Mouse (Mus musculus): ENCODE results near the gene Tjp3.

Gene Tjp3

DNA sequence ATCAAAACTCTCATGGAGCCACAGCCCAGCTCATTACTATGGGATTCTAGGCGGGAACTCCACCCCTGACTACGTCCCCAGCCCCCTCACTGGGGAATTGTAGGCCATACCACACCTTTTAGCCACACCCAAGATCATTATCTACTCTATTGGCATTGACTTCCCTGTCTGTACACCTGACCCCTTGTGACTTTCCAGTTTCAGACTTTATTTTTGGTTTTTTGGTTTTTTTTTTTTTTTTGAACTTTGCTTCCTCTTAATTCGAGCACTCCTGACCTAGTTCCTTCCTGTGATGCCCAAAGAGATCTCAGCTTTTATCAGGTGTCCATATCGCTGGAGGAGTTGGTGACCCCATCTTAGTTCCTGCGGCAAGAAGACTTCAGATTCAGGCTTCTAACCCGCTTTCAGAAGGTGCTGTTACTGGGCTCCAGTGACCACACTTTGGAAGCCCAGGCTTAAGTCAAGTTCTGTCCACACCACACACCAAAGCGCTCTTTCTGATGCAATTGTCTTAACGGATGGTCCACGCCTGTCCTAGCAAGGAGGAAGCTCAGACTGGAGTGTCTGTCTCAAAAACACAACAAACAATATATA is at the start of gene Tjp3:
TSS of gene Tjp3 (minus strand) at position 71 of the 594 bp plus-strand sequence.
- DNase-seq (ENCODE audit: low spot score): no peak

DNA sequence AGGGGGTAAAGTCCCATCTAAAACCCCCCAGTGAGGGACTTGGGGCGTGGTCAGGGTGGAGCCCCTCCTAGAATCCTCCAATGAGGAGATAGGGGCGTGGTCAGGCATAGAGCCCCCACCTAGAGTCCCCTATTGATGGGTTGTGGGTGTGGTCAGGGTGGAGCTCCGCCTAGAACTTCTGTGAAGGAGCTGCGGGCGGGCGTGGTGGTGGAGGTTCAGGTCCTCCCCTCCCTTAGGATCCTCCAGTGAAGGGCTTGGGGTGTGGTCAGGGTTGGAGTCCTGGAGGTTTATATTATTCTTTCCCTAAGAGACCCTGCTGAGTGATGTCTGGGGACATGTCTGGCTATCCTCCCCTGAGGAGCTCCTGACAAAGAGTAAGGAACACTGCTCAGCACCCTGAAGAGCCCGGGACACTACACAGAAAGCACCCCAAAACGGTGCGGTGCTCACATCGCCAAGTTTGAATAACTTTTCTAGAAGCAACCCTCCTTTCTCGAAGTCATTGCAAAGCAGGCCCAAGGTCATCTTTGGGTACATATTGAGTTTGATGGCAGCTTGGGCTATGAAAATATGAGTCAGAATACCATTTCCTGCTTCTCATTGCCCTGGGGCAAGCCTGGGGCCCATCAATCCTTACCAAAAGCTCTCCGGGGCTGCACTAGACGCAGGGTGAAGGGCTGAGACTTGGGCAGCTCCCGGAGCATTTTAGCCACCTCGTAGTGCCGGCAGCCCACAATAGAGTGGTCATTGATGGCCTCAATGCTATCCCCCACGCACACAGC is 49.4 kb upstream of the Tjp3 start:
- DNase-seq (ENCODE audit: low spot score): no peak

DNA sequence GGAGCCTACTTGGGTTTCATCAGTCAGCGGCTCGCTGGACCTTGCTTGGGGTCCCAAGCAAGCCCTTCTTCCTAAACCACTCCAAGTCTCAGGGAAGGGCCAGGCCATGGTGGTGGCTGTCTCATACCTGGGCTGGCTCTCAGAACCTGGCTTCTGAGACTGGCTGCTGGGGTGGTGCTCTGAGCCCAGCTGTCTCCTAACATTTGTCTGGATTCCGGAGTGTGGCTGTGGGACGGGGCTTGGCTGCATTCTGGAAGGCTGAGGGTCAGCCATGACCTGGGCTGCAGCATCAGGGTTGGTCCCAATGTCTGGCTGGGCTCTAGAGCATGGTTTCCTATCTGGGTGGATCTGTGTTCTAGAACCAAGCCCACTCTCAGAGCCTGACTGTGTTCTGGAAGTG is 45.2 kb upstream of the Tjp3 start:
- DNase-seq (ENCODE audit: low spot score): no peak

DNA sequence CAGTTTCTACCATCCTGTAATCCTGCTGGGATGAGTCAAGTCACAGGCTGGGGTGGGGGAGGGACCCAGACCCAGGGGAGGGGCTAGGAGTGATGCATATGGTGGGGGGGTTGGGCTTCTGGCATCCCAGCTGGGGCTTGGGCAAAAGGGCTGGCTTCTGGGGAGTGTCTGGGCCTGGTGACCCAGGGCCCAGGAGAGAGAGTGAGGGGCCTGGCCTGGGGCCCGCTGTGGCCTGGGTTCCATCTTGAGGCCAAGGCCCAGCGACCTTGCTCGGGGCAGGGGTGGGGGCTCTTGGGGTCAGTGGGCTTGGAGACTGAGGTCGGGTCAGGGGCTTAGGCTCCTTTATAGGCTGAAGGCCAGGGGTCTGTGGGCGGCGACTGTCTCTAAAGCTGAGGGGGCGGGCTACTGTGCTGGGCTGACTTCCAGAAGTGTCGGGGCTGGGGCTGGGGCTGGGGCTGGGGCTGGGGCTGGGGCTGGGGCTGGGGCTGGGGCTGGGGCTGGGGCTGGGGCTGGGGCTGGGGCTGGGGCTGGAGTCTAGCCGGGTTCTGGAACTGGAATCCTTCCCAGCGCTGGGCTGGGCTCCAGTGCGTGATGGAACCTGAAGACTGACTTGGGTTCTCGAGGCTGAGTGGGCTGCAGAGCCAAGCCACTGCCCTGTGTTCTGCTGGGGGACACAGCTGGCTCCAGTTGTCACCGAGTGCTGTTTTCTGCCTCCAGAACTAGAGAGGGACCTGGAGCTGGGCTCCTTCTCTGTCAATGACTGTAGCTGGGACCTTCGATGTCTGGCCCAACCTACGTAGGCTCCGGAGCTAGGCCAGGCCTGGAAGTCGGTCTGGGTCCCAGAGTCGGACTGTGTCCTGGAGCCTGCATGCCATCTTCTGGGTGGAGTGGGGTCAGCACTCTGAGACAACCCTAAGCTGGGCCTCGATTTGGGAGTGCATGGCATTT is 44.3 kb upstream of the Tjp3 start:
- no peak for DNase-seq (ENCODE audit: low spot score)

DNA sequence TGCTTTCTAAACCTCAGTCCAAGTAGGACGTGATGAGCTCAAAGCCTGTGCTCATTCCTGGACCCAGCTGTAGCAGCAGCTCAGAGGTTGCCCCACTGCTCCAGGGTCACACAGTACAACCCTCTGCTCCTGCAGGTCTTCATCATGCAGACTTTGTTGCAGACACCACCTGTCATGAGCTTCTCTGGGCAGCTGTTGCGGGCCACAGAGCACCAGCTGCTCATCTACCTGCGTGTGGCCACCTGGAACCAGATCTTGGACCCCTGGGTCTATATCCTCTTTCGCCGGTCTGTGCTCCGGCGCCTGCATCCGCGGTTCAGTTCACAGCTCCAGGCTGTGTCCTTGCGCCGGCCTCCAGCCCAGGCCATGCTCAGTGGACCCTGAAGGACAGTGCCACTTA is 42.9 kb upstream of the Tjp3 start:
- DNase-seq (ENCODE audit: low spot score): no peak

DNA sequence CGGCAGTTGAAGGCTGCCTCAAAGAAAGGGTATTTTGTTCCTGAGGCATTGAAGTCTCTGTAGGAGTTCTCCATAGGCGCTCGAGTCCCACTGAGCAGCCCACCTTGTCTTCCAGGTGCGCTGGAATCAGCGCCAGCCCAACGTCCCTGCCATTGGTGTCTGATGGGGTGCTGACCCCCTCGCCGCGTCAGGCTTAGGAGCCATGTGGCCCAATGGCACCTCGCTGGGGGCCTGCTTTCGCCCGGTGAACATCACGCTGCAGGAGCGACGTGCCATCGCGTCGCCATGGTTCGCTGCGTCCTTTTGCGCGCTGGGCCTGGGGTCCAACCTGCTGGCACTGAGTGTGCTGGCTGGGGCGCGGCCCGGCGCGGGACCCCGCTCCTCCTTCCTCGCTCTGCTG is 40.9 kb upstream of the Tjp3 start:
- no peak for DNase-seq (ENCODE audit: low spot score)

DNA sequence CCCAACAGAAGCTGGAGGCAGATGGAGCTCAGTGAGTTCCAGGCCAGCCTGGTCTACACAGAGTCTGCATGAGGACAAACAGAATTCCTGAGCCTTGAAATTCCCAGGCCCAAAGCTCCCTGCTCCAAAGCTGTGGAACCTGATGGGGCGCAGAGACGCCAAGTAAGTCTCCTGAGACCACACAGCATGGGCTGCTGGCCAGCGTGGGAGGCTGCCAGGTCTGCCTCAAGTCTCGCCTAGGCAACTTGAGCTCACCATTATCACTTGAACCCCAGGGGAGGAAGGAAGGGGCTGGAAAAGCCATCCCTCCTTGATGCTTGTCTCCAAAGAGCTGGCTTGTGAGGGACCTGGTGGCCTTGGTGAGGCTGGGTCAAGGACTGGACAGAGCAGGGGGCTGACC is 38.6 kb upstream of the Tjp3 start:
- DNase-seq (ENCODE audit: low spot score): no peak

DNA sequence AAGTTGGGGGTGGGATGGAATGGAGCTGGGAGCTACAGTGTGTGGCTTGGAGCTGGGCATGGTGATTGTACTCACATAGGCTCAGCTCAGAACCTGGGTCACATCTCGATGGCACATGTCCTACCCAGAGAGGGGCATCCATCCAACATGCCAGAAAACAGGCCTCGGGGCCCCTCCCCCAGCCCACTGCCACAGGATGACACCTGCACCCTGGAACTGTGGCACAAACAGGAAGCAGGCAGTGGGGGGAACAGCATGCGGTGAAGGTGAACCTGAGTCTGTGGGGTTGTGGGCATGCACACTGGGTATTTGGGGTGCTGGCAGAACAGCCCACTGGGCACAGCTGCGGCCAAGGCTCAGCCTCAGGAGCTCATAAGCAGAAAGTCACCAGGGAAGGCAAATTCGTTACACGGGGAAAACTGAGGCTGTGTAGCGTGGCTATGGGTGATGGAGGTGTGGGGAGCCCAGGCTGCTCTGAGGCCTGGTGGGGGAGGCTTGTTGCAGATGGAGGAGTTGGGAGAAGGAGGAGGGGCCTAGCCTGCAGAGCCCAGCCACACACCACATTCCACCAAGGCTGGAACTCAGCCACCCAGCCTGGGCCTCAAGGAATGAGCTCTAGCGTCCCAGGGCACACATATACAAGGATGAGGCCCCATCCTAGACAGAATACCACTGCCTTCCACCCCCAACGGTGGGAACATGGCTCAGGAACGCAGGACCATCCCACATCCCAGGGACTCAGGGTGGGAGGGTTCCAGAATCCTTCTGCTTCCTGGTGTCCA is 38.0 kb upstream of the Tjp3 start:
- peak; percentile 35 for DNase-seq (ENCODE audit: low spot score)

DNA sequence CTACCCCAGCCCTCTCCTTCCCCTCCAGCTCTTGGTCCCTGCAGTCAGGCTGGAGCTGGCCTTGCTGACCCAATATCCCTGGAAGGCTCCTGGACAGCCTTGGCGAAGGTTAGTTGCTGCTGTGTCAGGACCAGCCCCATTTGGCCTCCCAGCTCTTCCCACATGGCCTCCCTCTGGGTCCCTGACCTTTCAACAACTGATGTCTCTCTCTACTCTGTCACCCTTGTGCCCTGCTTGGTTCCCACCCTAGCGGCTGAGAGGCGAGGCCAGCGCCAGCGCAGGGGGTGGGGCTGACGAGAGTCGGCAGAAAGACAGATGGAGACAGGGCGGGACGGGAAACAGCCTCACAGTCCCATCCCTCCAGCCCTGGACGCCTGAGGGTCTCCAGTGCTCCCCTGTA is 37.0 kb upstream of the Tjp3 start, which contains the start of gene Tbxa2r:
TSS of gene Tbxa2r (plus strand) at position 346 of the 400 bp plus-strand sequence.
- DNase-seq (ENCODE audit: low spot score): no peak

DNA sequence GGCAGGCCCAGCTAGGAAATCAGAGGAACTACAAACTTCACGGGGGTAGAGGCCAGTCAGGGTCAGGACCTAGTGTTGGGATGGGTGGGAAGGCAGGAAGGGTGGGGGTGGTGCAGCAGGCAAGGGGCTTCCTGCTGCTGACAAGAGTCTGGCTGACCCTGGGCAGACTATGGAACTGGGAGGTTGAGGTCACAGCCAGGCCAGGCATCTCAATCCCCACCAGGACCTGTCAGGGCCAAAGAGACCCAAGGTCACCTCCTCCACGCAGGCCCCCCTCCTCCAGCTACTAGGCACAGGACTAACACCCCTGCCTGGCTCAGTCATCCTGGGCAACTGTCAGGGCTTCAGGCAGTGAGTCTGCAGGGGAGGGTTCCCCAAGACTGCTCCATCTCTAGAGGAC is 36.6 kb upstream of the Tjp3 start:
- DNase-seq (ENCODE audit: low spot score): no peak

DNA sequence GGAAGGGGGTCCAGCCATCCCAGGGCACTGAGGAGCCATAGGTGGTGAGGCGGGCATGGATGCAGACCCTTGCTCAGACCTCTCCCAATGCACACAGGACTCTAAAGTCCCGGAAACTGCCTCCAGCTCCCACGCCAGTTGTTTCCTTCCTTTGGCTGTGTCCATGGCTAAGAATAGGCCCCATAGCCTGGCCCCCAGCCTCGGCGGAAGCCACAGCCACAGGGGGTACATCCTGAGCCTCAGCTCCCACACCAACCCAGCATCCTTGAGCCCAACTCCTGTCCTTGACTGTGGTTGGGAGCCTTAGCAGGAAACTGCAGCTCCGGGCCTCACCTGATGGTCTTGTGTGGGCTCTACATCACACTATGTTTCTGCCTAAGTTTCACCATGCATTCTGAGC is 35.5 kb upstream of the Tjp3 start:
- DNase-seq (ENCODE audit: low spot score): no peak

DNA sequence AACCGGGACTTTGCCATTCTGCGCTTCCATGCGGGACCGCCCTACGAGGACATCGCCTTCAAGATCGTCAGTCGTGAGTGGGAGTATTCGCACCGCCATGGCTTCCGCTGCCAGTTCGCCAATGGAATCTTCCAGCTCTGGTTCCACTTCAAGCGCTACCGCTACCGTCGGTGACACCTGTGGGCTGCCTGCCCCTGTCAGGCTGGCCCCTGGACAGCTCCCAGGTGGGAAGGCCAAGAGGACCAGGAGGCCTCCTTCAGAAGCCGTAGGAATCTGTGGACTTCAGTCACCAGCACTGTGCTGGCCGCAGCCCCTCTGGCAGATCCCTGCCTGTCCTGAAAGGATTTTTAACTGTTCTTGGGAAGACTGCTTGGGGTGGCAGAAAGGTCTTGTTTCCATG is 34.4 kb upstream of the Tjp3 start:
- no peak for DNase-seq (ENCODE audit: low spot score)

DNA sequence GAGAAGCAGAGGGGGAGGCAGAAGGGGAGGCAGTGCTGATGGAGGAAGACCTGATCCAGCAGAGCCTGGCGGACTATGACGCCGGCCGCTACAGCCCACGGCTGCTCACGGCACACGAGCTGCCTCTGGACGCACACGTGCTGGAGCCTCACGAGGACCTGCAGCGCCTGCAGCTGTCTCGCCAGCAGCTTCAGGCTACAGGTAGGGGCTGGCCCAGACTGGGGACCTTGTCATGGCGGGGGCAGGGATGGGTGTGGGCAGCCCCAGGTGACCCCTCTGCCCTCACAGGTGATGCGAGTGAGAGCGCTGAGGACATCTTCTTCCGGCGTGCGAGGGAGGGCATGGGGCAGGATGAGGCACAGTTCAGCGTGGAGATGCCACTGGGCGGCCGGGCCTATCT is 33.8 kb upstream of the Tjp3 start:
- no peak for DNase-seq (ENCODE audit: low spot score)

DNA sequence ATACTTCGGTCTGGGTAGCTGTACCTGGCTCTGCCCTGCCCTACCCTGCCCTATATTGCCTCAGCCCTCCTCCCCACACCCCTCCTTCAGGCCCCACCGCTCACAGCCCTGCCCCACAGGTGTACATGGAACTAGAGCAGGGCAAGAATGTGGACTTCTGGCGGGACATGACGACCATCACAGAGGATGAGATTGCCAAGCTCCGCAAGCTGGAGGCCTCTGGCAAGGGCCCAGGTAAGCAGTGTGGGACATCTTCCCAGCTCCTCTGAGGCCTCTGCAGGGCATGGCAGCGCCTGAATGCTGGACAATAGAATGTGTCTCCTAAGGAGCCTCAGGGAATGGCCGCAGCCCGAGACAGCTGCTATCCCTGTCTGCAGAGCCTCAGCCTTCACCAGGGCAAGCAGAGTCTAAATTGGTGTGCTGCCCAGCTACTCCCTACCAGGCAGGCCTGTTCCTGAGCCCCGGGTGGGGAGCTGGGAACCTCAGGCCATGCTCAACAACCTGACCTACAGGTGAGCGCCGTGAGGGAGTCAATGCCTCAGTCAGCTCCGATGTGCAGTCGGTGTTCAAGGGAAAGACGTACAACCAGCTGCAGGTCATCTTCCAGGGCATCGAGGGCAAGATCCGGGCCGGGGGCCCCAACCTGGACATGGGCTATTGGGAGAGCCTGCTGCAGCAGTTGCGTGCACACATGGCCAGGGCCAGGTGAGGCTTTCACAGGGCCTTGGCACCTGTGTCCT is 32.6 kb upstream of the Tjp3 start:
- DNase-seq (ENCODE audit: low spot score): no peak

DNA sequence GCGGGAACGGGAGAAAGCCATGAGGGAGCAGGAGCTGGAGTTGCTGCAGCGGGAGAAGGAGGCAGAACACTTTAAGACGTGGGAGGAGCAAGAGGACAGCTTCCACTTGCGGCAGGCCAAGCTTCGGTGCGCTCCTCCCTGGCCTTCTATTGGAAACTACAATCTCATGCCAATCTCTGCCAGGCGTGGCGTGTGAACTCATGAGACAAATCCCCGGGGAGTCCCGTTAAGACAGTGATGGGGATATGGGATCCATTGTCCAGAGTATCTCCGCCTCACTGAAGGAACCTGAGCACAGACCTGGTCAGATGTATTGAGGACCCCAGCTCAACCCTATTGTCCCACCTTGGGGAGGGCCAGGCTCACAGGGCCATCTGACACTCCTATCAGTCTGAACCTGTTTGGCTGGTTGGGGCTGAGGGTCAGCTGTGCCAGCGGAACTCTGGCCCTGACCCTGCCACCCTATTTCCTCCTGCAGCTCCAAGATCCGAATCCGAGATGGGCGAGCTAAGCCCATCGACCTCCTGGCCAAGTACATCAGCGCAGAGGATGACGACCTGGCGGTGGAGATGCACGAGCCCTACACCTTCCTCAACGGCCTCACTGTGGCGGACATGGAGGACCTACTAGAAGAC is 31.9 kb upstream of the Tjp3 start:
- no peak for DNase-seq (ENCODE audit: low spot score)

DNA sequence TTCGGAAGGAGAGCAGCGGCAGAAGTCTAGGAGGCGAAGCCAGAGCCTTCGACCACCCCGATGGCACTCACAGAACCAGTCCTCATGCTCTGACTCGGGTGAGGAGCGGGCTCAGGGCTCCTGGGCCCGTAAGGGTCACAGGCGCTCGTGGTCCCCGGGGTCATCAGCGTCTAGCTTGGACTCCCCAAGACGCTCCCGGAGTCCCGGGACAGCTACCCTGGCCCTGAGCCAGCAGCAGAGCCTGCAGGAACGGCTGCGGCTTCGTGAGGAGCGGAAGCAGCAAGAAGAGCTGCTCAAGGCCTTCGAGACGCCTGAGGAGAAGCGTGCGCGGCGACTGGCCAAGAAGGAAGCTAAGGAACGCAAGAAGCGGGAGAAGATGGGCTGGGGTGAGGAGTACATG is 31.1 kb upstream of the Tjp3 start:
- DNase-seq (ENCODE audit: low spot score): no peak

DNA sequence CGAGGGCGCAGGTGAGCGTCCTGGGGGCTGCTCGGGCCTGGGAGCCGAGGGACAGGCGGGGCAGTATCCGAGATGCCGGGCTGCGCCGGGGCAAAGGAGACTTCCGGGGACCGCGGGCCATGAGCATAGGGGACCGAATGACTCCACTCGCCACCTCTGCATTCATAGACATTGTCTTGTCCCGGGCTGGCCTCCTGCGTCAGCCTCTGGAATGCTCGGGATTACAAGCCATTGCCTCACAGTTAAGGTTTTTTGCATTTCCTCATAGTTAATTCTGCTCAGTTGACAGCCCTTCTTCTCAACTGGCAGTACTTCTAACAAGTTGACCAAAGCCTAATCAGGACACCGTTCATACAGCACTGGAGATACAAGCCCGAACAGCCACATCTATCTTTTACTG is 30.1 kb upstream of the Tjp3 start:
- DNase-seq (ENCODE audit: low spot score): peak; percentile 51

DNA sequence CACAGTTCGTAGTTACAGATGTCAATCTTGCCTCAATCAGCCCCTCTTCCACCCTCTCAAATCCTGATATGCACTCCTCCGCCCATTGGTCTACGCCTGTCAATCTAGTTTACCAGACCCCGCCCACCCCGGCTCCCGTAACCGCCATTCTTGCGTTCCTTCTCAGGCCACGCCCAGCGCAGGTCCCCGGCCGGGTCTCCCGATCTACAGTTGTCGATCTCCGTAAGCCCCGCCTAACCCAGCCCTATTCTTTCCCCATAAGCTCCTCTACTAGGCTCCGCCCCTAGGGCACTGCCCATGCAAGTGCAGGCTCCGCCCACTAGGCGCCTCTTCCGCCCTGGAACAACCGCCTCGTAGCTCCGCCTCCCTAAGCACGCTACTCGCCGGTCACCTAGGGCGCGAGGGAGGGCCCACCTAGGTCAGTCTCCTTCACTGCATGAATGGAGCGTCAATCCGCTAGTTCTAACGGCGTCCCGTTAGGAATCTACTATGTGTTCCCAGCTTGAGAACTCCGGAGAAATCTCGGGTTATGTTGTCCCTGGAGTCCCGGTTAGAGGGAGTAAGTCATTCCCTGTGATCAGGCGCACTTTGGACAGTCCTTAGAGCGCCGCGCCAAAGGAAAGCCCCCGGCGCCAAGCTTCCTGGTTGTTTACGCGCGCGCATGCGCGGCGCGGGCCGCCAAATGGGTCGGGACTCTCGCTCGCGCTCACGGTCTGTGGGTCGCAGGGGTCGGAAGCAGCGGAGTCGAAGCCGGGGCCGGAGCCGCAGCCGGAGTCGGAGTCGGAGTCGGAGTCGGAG is 29.4 kb upstream of the Tjp3 start, which contains the start of gene Cactin:
TSS of gene Cactin (plus strand) at position 554 of the 798 bp plus-strand sequence.
- DNase-seq (ENCODE audit: low spot score): peak; percentile 100

DNA sequence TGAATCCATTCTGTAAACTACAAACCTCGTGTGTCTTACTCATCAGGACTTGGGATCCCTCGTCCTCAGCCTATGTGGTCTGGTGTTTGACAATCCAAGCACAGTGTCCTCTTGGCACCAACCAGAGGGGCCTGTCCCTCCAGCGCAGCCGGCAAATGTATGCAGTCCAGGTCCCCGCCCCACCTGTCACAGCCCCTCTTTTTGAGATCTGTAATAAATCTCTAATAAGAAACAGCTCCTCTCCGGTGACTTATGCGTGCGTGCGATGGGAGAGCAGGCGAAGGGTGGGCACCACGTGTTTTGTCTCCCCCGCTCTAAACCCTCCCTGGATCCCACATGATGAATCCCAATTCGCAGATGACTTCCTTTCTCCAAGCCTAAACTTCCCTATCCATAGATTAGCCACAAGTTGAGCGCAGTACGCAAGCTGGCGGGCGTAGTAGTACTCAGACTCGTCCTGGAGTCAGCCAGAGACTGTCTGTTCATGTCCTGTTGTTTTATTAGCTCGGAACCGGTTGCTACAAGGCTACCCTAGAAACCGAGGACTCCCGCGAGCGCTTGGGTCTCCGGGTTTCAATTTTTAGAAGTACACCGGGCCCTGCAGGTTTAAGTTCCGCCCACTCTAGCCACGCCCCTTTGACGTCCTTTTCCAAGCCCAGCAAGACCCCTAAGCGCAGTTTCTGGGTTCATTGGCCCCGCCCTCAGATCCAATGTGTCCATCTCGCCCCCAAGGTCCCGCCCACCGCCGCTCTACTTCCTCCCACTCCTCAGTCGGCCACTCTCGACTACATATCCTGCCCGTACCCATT is 28.6 kb upstream of the Tjp3 start:
- DNase-seq (ENCODE audit: low spot score): peak; percentile 43

Data from adipocyte (in vitro differentiated cells).